Mouse (Mus musculus): Measurements from ENCODE around the gene Abhd6. TPM values are rescaled to one million over a fixed set of nuclear protein-coding genes. Genes with fewer than 3 reads are reported as not detected.

Abhd6 gene
- polyA plus RNA-seq, 1 experiment from 2014 or later = 33.5 TPM

DNA sequence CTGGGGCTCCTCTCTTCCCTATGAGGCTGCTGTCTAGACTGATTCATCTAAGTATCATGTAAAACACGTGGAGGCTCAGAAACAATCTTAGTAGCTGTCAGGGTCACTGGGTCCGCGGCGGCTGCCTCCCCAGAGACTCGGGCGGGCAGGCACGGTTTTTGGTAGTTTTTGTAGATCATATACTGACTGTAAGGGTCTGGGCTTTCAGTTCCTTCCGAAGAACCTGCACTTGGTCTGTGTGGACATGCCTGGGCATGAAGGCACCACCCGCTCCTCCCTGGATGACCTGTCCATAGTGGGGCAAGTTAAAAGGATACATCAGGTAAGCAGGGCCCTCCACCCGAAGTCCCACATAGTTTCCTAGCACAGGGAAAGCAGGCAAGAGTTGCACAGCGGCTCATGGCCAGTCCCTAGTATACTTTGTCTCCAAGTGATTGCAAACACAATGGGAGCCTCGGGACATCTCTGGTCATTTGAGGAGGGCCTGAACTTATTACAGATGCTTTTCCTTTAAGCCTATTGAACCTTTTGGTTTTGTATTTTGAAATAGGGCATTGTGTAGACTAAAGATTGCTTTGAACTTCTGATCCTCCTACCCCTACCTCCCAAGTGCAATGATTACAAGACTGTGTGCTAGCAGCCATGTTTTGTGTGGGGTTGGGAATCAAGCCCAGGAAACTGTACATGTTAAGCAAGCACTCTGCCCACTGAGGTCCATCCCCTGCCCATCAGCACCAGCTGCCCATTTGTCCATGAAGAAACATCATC, 38.4 kb downstream of the Abhd6 start:
- Histone ChIP-seq H3K36me3 (ENCODE audit: control insufficient read depth, insufficient read depth, low read length) (peaks cover 18% of the 10 kb centered on the region), H3K4me2 (ENCODE audit: low read length) (no peak overlapping the region), H3K27me3 (replicated peaks; ENCODE audit: control insufficient read depth, insufficient read depth, low read length) (no peaks in the 10 kb centered on the region), H3K9ac (ENCODE audit: low read length) (no peak overlapping the region), H3K4me3 (ENCODE audit: low read depth, low read length) (no peak overlapping the region), H3K4me1 (ENCODE audit: control insufficient read depth, insufficient read depth, low read length) (no peaks in the 10 kb centered on the region), H3K27ac (ENCODE audit: low read depth, low read length) (no peak overlapping the region), H3K9me3 (replicated peaks; ENCODE audit: control insufficient read depth, low read length) (no peaks in the 10 kb centered on the region)
- 83% methylated on average over 12 of the region's 12 CpGs for WGBS
- DNase-seq (ENCODE audit: low spot score) (no peak), ATAC-seq (no peak)

GRCm38 (mm10) chr14:8042120-8042519, 39.4 kb downstream of the Abhd6 start:
- Histone ChIP-seq H3K4me3 (ENCODE audit: low read depth, low read length) (no peak overlapping the region), H3K9me3 (replicated peaks; ENCODE audit: control insufficient read depth, low read length) (no peaks in the 10 kb centered on the region), H3K36me3 (ENCODE audit: control insufficient read depth, insufficient read depth, low read length) (peaks cover 26% of the 10 kb centered on the region), H3K9ac (ENCODE audit: low read length) (no peak overlapping the region), H3K4me1 (ENCODE audit: control insufficient read depth, insufficient read depth, low read length) (no peaks in the 10 kb centered on the region), H3K27ac (ENCODE audit: low read depth, low read length) (no peak overlapping the region), H3K4me2 (ENCODE audit: low read length) (no peak overlapping the region), H3K27me3 (replicated peaks; ENCODE audit: control insufficient read depth, insufficient read depth, low read length) (no peaks in the 10 kb centered on the region)
- no peak for ATAC-seq
- no peak for DNase-seq (ENCODE audit: low spot score)
- WGBS = 93% methylated on average over 2 of the region's 2 CpGs

GRCm38 (mm10) chr14:8042577-8042976, 39.9 kb downstream of the Abhd6 start:
- Histone ChIP-seq H3K27ac (ENCODE audit: low read depth, low read length) (no peak overlapping the region), H3K36me3 (ENCODE audit: control insufficient read depth, insufficient read depth, low read length) (peaks cover 31% of the 10 kb centered on the region), H3K4me1 (ENCODE audit: control insufficient read depth, insufficient read depth, low read length) (no peaks in the 10 kb centered on the region), H3K4me2 (ENCODE audit: low read length) (no peak overlapping the region), H3K9me3 (replicated peaks; ENCODE audit: control insufficient read depth, low read length) (no peaks in the 10 kb centered on the region), H3K9ac (ENCODE audit: low read length) (no peak overlapping the region), H3K27me3 (replicated peaks; ENCODE audit: control insufficient read depth, insufficient read depth, low read length) (no peaks in the 10 kb centered on the region), H3K4me3 (ENCODE audit: low read depth, low read length) (no peak overlapping the region)
- no peak for ATAC-seq
- no peak for DNase-seq (ENCODE audit: low spot score)
- 94% methylated on average over 9 of the region's 9 CpGs for WGBS

DNA sequence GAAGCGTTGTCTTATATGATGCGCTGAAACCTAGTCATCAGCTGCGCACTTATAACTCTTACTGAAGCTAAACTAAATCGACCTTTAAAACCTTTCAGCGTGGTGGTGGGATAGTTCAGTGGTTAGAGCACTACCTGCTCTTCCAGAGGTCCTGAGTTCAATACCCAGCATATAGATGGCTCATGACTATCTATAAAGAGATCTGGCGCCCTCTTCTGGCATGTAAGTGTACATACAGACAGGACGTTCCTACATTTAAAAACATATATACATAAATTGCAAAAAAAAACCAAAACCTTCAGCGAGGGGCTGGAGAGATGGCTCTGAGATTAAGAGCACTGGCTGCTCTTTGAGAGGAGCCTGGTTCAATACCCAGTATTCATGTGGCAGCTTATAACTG, 41.6 kb downstream of the Abhd6 start:
- H3K27me3 ChIP-seq (replicated peaks; ENCODE audit: control insufficient read depth, insufficient read depth, low read length) = no peaks in the 10 kb centered on the region
- H3K4me1 ChIP-seq (ENCODE audit: control insufficient read depth, insufficient read depth, low read length) = no peaks in the 10 kb centered on the region
- ATAC-seq (no peak), DNase-seq (ENCODE audit: low spot score) (peak; percentile 63)
- H3K4me3 ChIP-seq (ENCODE audit: low read depth, low read length) = no peak overlapping the region
- H3K9me3 ChIP-seq (replicated peaks; ENCODE audit: control insufficient read depth, low read length) = no peaks in the 10 kb centered on the region
- H3K4me2 ChIP-seq (ENCODE audit: low read length) = no peak overlapping the region
- 71% methylated on average over 8 of the region's 8 CpGs for WGBS
- peaks cover 43% of the 10 kb centered on the region for H3K36me3 ChIP-seq (ENCODE audit: control insufficient read depth, insufficient read depth, low read length)
- H3K27ac ChIP-seq (ENCODE audit: low read depth, low read length) = no peak overlapping the region
- no peak overlapping the region for H3K9ac ChIP-seq (ENCODE audit: low read length)

- WGBS = 88% methylated on average over 6 of the region's 6 CpGs
- Histone ChIP-seq H3K36me3 (ENCODE audit: control insufficient read depth, insufficient read depth, low read length) (peaks cover 47% of the 10 kb centered on the region), H3K27ac (ENCODE audit: low read depth, low read length) (no peak overlapping the region), H3K4me2 (ENCODE audit: low read length) (no peak overlapping the region), H3K4me3 (ENCODE audit: low read depth, low read length) (no peak overlapping the region), H3K9me3 (replicated peaks; ENCODE audit: control insufficient read depth, low read length) (no peaks in the 10 kb centered on the region), H3K4me1 (ENCODE audit: control insufficient read depth, insufficient read depth, low read length) (no peaks in the 10 kb centered on the region), H3K9ac (ENCODE audit: low read length) (no peak overlapping the region), H3K27me3 (replicated peaks; ENCODE audit: control insufficient read depth, insufficient read depth, low read length) (no peaks in the 10 kb centered on the region)
- ATAC-seq (no peak), DNase-seq (ENCODE audit: low spot score) (no peak)
Measured at GRCm38 (mm10) chr14:8044786-8045185, 42.1 kb downstream of the Abhd6 start.

DNA sequence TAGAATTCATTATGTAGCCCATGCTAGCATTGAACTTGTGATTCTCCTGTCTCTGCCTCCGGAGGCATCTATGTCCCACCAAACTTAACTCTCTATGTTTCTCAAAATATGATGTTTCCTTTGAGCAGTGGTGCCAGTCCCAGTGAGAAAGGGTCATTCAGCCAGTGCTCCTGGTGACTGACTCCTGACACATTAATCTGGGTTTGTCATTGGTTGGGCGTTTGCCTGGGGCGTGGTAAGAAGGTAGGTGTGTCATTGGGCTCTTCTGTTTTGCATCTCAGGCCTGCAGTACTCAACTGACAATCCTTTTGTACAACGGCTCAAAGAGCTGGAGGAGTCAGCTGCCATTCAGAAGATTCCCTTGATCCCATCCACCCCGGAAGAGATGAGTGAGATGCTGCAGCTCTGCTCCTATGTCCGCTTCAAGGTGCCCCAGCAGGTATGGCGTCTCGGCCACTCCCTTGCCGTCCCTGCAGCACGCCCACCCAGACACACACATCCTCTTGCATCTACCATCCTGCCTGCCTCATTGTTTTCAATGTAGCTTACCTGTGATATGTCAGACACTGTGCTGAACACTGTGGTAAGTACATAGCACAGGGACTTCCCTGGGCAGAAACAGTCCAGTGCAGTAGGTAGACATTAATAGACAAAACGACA, 42.6 kb downstream of the Abhd6 start:
- H3K4me3 ChIP-seq (ENCODE audit: low read depth, low read length) = no peak overlapping the region
- no peaks in the 10 kb centered on the region for H3K4me1 ChIP-seq (ENCODE audit: control insufficient read depth, insufficient read depth, low read length)
- no peaks in the 10 kb centered on the region for H3K9me3 ChIP-seq (replicated peaks; ENCODE audit: control insufficient read depth, low read length)
- ATAC-seq (no peak), DNase-seq (ENCODE audit: low spot score) (no peak)
- no peak overlapping the region for H3K27ac ChIP-seq (ENCODE audit: low read depth, low read length)
- H3K4me2 ChIP-seq (ENCODE audit: low read length) = no peak overlapping the region
- H3K36me3 ChIP-seq (ENCODE audit: control insufficient read depth, insufficient read depth, low read length) = peaks cover 53% of the 10 kb centered on the region
- H3K27me3 ChIP-seq (replicated peaks; ENCODE audit: control insufficient read depth, insufficient read depth, low read length) = no peaks in the 10 kb centered on the region
- H3K9ac ChIP-seq (ENCODE audit: low read length) = no peak overlapping the region
- 86% methylated on average over 11 of the region's 11 CpGs for WGBS

DNA sequence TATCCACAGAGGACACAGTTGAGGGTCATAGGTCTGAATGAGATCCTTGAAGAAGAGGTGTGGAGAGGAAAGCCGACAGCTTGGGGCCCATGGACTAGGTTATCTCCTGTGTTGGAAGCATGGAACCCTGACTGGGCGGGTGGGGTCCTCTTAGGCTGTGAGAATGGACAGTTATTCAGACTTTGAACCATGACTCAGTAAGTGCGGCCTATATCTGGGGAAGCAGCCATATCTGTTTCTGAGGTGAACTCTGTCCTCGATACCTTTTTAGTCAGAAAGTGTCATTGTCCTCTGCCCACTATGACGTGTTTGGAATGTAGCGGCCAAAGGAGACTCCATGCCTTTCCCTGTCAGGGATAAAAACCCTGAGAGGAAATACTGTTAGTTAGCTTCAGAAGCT, 44.1 kb downstream of the Abhd6 start:
- WGBS = 96% methylated on average over 6 of the region's 6 CpGs
- Histone ChIP-seq H3K4me1 (ENCODE audit: control insufficient read depth, insufficient read depth, low read length) (no peaks in the 10 kb centered on the region), H3K4me2 (ENCODE audit: low read length) (no peak overlapping the region), H3K4me3 (ENCODE audit: low read depth, low read length) (no peak overlapping the region), H3K36me3 (ENCODE audit: control insufficient read depth, insufficient read depth, low read length) (peaks cover 52% of the 10 kb centered on the region), H3K27ac (ENCODE audit: low read depth, low read length) (no peak overlapping the region), H3K9ac (ENCODE audit: low read length) (no peak overlapping the region), H3K27me3 (replicated peaks; ENCODE audit: control insufficient read depth, insufficient read depth, low read length) (no peaks in the 10 kb centered on the region), H3K9me3 (replicated peaks; ENCODE audit: control insufficient read depth, low read length) (no peaks in the 10 kb centered on the region)
- ATAC-seq (no peak), DNase-seq (ENCODE audit: low spot score) (no peak)

- Histone ChIP-seq H3K4me1 (ENCODE audit: control insufficient read depth, insufficient read depth, low read length) (no peaks in the 10 kb centered on the region), H3K27me3 (replicated peaks; ENCODE audit: control insufficient read depth, insufficient read depth, low read length) (no peaks in the 10 kb centered on the region), H3K4me3 (ENCODE audit: low read depth, low read length) (no peak overlapping the region), H3K27ac (ENCODE audit: low read depth, low read length) (no peak overlapping the region), H3K36me3 (ENCODE audit: control insufficient read depth, insufficient read depth, low read length) (peaks cover 44% of the 10 kb centered on the region), H3K4me2 (ENCODE audit: low read length) (no peak overlapping the region), H3K9ac (ENCODE audit: low read length) (no peak overlapping the region), H3K9me3 (replicated peaks; ENCODE audit: control insufficient read depth, low read length) (no peaks in the 10 kb centered on the region)
- ATAC-seq (no peak), DNase-seq (ENCODE audit: low spot score) (no peak)
- 93% methylated on average over 10 of the region's 10 CpGs for WGBS
Measured at GRCm38 (mm10) chr14:8049334-8049733, 46.6 kb downstream of the Abhd6 start.

DNA sequence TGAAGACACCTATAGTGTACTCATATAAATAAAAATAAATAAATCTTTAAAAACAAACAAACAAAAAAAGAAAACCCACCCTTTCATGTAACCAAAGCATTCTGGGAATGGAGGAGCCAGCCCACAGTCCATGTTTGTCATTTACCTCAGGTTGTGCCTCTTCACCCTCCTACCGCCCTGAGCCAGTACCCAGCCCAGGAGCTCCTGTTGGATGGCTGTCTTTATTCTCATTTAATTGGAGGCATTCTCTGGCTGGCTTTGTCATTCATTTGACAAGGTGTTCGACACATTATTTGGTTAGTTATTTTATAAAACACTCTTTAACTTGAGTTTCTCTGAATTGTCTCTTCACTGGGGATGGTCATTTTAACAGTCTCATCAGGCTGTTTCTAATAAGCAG, 49.2 kb downstream of the Abhd6 start:
- Histone ChIP-seq H3K4me2 (ENCODE audit: low read length) (no peak overlapping the region), H3K27me3 (replicated peaks; ENCODE audit: control insufficient read depth, insufficient read depth, low read length) (no peaks in the 10 kb centered on the region), H3K36me3 (ENCODE audit: control insufficient read depth, insufficient read depth, low read length) (peaks cover 40% of the 10 kb centered on the region), H3K4me3 (ENCODE audit: low read depth, low read length) (no peak overlapping the region), H3K27ac (ENCODE audit: low read depth, low read length) (no peak overlapping the region), H3K4me1 (ENCODE audit: control insufficient read depth, insufficient read depth, low read length) (no peaks in the 10 kb centered on the region), H3K9ac (ENCODE audit: low read length) (no peak overlapping the region), H3K9me3 (replicated peaks; ENCODE audit: control insufficient read depth, low read length) (no peaks in the 10 kb centered on the region)
- 94% methylated on average over 2 of the region's 2 CpGs for WGBS
- ATAC-seq (no peak), DNase-seq (ENCODE audit: low spot score) (no peak)
